Mouse (Mus musculus) natural killer cell, adult 2 months (primary cell): Measurements from ENCODE around the gene Dpp4.
A peak's percentile ranks its signal among the peaks of the same experiment; 100 is the strongest.

Experiments
- DNase-seq, 2 experiments: peaks; one replicate each; pipeline ENCODE4 v3.0.0; 2022; ENCODE audit warnings: low spot score in 2 of 2

Dpp4 gene

GRCm38 (mm10) chr2:62412081-62412821 lies at the start of gene Dpp4:
Gene Dpp4, minus strand, starts transcription at chr2:62412231.
- DNase-seq, result peak in 1 of 2 experiments; percentile 16

GRCm38 (mm10) chr2:62460815-62461450 lies 48.9 kb upstream of the Dpp4 start:
- peak in 1 of 2 experiments; percentile 2 for DNase-seq

- peak in 1 of 2 experiments; percentile 69 for DNase-seq
Measured at GRCm38 (mm10) chr2:62460231-62460710, 48.2 kb upstream of the Dpp4 start.

- DNase-seq, result no peak
Measured at GRCm38 (mm10) chr2:62459241-62460174, 47.5 kb upstream of the Dpp4 start.

GRCm38 (mm10) chr2:62458070-62458469 lies 46.0 kb upstream of the Dpp4 start:
- no peak for DNase-seq

- no peak for DNase-seq
Measured at GRCm38 (mm10) chr2:62454991-62455390, 43.0 kb upstream of the Dpp4 start.

GRCm38 (mm10) chr2:62454033-62454432 lies 42.0 kb upstream of the Dpp4 start:
- no peak for DNase-seq

- no peak for DNase-seq
Measured at GRCm38 (mm10) chr2:62450364-62450763, 38.3 kb upstream of the Dpp4 start.

- DNase-seq, result no peak
Measured at GRCm38 (mm10) chr2:62449692-62450346, 37.8 kb upstream of the Dpp4 start.

- peak; percentile 2 to 59 for DNase-seq
Measured at GRCm38 (mm10) chr2:62440802-62441544, 28.9 kb upstream of the Dpp4 start.

- no peak for DNase-seq
Measured at GRCm38 (mm10) chr2:62440083-62440482, 28.1 kb upstream of the Dpp4 start.

- DNase-seq, result no peak
Measured at GRCm38 (mm10) chr2:62431245-62431795, 19.3 kb upstream of the Dpp4 start.

- no peak for DNase-seq
Measured at GRCm38 (mm10) chr2:62425941-62426340, 13.9 kb upstream of the Dpp4 start.

GRCm38 (mm10) chr2:62423343-62423776 lies 11.3 kb upstream of the Dpp4 start:
- DNase-seq, result no peak

GRCm38 (mm10) chr2:62422515-62423342 lies 10.7 kb upstream of the Dpp4 start:
- no peak for DNase-seq

- no peak for DNase-seq
Measured at GRCm38 (mm10) chr2:62421229-62421628, 9.2 kb upstream of the Dpp4 start.

- DNase-seq, result no peak
Measured at GRCm38 (mm10) chr2:62420045-62420444, 8.0 kb upstream of the Dpp4 start.

GRCm38 (mm10) chr2:62417233-62417632 lies 5.2 kb upstream of the Dpp4 start:
- no peak for DNase-seq
